Mouse (Mus musculus) hindbrain, embryonic 11.5 days (tissue): ENCODE measurements at regions not wholly inside any gene's neighbourhood (a gene's known extent, or its start where the extent isn't known, plus 50 kb on each side); places are given as distances from the start of the nearest gene placed in this dataset.

Source experiments
- ATAC-seq: fragments of 200-750 bp; cut with Nextera tagmentation; 2 replicates; pipeline ENCODE4 v1.8.0; 2017; ENCODE audit warnings: mild to moderate bottlenecking, moderate TSS enrichment, moderate library complexity; ENCODE audit not compliant: low FRiP score
- DNase-seq: peaks from one replicate; pipeline ENCODE4 v3.0.0-alpha.2; 2015; ENCODE audit warnings: low spot score
- H3K27ac ChIP-seq: fragments of 300-500 bp; sonication (generic); 2 replicates; pipeline ENCODE4 v1.5.1; 2014; ENCODE audit warnings: mild to moderate bottlenecking, low read depth, low read length
- H3K27me3 ChIP-seq: fragments of 300-500 bp; sonication (generic); 2 replicates; pipeline ENCODE4 v1.6.1; 2014; ENCODE audit warnings: mild to moderate bottlenecking, low read length, moderate library complexity, mixed read lengths; ENCODE audit not compliant: control insufficient read depth, insufficient read depth
- H3K36me3 ChIP-seq: fragments of 300-500 bp; sonication (generic); 2 replicates; pipeline ENCODE4 v1.6.1; 2014; ENCODE audit warnings: mild to moderate bottlenecking, low read length, moderate library complexity, mixed read lengths; ENCODE audit not compliant: control insufficient read depth, insufficient read depth
- H3K4me1 ChIP-seq: fragments of 300-500 bp; sonication (generic); replicated peaks from 2 replicates; pipeline ENCODE4 v1.6.1; 2014; ENCODE audit warnings: low read length, mixed read lengths; ENCODE audit not compliant: control insufficient read depth, insufficient read depth
- H3K4me2 ChIP-seq: fragments of 300-500 bp; sonication (generic); replicated peaks from 2 replicates; pipeline ENCODE4 v1.6.1; 2014; ENCODE audit warnings: mild to moderate bottlenecking, low read depth, low read length
- H3K4me3 ChIP-seq: fragments of 300-500 bp; sonication (generic); 2 replicates; pipeline ENCODE4 v1.5.1; 2014; ENCODE audit warnings: low read depth, low read length
- H3K9ac ChIP-seq: fragments of 300-500 bp; sonication (generic); 2 replicates; pipeline ENCODE4 v1.6.1; 2014; ENCODE audit warnings: low read depth, low read length
- H3K9me3 ChIP-seq: fragments of 300-500 bp; sonication (generic); 2 replicates; pipeline ENCODE4 v1.6.1; 2016; ENCODE audit warnings: low read length; ENCODE audit not compliant: control insufficient read depth
- WGBS: fragments of 180-500 bp; shearing (Covaris S2); extraction: QIAGEN DNeasy Blood & Tissue Kit; methylation state at CpG from one replicate; pipeline ENCODE4 v1.1.7; 2014; 5-methylcytosine and 5-hydroxymethylcytosine counted together

- Histone ChIP-seq H3K27ac (no peak overlapping the region), H3K4me1 (no peaks in the 10 kb centered on the region), H3K36me3 (no peaks in the 10 kb centered on the region), H3K27me3 (no peaks in the 10 kb centered on the region), H3K9ac (no peak overlapping the region), H3K4me2 (no peak overlapping the region), H3K4me3 (no peak overlapping the region), H3K9me3 (no peaks in the 10 kb centered on the region)
- DNase-seq = no peak
- ATAC-seq = no peak
- WGBS = 90% methylated on average over 5 of the region's 5 CpGs
Observed at GRCm38 (mm10) chr13:30046504-30047169, 60.8 kb upstream of the E2f3 start.

DNA sequence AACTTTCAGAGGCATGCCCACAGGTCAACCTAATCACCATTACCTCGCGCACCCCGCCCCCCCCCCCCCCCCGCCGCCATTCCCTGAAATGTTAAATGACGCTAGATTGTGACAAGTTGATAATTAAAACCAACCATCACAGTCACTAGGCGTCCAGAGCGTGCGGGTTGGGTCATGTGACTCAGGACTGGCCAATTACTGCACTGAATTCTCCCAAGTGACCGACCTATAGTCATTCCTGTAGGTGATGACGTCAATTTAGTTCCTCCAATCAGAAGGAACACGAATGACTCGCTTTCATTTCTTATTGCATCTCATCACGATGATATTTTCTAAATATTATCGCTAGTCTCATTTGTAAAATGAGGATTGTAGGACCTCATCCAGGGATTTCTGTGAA lies 60.2 kb upstream of the E2f3 start:
- H3K4me3 ChIP-seq = no peak overlapping the region
- no peak overlapping the region for H3K4me2 ChIP-seq
- H3K9ac ChIP-seq = no peak overlapping the region
- no peaks in the 10 kb centered on the region for H3K27me3 ChIP-seq
- H3K9me3 ChIP-seq = no peaks in the 10 kb centered on the region
- WGBS = 74% methylated on average over 12 of the region's 15 CpGs
- ATAC-seq (no peak), DNase-seq (no peak)
- no peaks in the 10 kb centered on the region for H3K4me1 ChIP-seq
- no peaks in the 10 kb centered on the region for H3K36me3 ChIP-seq
- no peak overlapping the region for H3K27ac ChIP-seq

GRCm38 (mm10) chr13:30045225-30045624 lies 59.4 kb upstream of the E2f3 start:
- H3K9ac ChIP-seq = no peak overlapping the region
- no peaks in the 10 kb centered on the region for H3K4me1 ChIP-seq
- ATAC-seq = no peak
- H3K36me3 ChIP-seq = no peaks in the 10 kb centered on the region
- H3K9me3 ChIP-seq = no peaks in the 10 kb centered on the region
- DNase-seq = no peak
- H3K4me2 ChIP-seq = no peak overlapping the region
- no peak overlapping the region for H3K4me3 ChIP-seq
- no peak overlapping the region for H3K27ac ChIP-seq
- no peaks in the 10 kb centered on the region for H3K27me3 ChIP-seq
- 84% methylated on average over 6 of the region's 6 CpGs for WGBS

GRCm38 (mm10) chr13:30044790-30045189 lies 58.9 kb upstream of the E2f3 start:
- H3K27ac ChIP-seq = no peak overlapping the region
- no peak overlapping the region for H3K4me3 ChIP-seq
- no peaks in the 10 kb centered on the region for H3K4me1 ChIP-seq
- no peaks in the 10 kb centered on the region for H3K36me3 ChIP-seq
- WGBS = 82% methylated on average over 2 of the region's 2 CpGs
- H3K9me3 ChIP-seq = no peaks in the 10 kb centered on the region
- no peak overlapping the region for H3K9ac ChIP-seq
- ATAC-seq (no peak), DNase-seq (no peak)
- no peak overlapping the region for H3K4me2 ChIP-seq
- no peaks in the 10 kb centered on the region for H3K27me3 ChIP-seq

DNA sequence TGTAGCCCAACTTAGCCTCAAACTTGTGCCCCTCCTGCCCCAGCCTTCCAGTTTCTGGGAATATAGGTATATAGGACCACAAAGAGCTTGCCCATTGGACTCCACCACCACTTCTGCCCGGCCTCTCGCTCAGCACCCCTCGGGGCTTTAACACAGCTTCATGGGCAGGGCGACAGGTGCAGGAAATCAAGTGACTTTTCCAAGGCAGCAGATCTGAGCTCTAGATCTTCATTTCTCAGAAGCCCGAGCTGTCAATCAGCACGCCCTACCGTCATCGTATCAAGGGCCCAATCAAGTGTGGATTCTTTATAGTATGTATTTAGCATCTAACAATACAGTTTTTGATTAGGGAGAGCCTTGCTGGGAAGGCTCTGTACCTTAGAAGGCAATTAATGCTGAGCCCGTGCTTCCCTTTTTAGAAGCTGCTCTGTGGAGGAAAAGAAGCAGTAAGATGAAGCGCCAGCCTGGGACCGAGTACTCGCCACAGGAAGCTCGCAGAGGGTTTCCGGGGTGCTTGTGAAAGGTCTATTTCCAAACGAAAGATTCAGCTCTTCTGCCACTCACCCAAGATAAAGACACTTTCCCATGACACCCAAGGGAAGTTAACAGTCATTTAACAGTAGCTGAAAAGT lies 56.9 kb upstream of the E2f3 start:
- ATAC-seq (no peak), DNase-seq (no peak)
- no peak overlapping the region for H3K27ac ChIP-seq
- H3K4me3 ChIP-seq = no peak overlapping the region
- no peaks in the 10 kb centered on the region for H3K4me1 ChIP-seq
- no peaks in the 10 kb centered on the region for H3K27me3 ChIP-seq
- no peak overlapping the region for H3K9ac ChIP-seq
- WGBS = 82% methylated on average over 15 of the region's 15 CpGs
- H3K36me3 ChIP-seq = no peaks in the 10 kb centered on the region
- no peak overlapping the region for H3K4me2 ChIP-seq
- no peaks in the 10 kb centered on the region for H3K9me3 ChIP-seq

DNA sequence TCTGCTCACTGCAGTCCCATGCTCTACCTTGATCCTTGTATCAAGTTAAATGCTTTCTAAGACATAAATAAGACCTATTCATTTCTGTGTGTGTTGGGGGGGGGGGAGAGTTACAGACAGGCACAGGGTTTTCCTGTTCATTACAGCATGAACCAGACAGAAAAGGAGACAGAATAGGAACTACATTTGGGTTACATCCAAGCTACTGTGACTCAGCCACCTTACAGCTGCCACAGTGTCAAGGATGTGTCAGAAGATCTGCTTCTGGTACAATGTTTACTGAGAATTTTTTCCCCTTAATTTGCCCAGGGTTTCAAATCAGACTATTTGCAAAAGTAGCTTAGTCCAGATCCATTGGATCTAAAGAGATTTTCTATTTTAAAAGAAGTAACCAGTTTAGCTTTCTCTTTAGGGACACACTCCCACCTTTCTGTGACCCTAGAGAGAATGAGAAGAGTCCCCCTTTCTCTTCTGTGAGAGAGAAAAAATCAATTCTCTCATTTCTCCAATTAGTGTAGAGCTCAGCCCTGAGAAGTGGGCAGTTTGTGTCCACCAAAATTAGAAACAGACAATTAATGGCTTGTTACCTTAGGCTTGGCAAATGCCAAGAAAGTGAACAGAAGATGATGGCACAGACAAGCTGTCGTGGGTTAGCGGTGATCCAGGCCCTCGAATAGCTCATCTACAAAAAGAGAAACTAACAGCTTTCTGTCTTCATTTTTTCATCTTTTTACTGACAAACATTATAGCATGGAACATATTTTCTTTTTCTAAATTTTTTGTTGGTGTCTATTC lies 55.8 kb upstream of the E2f3 start:
- no peak overlapping the region for H3K9ac ChIP-seq
- H3K9me3 ChIP-seq = no peaks in the 10 kb centered on the region
- no peaks in the 10 kb centered on the region for H3K27me3 ChIP-seq
- H3K27ac ChIP-seq = no peak overlapping the region
- H3K4me2 ChIP-seq = no peak overlapping the region
- DNase-seq (no peak), ATAC-seq (no peak)
- 95% methylated on average over 3 of the region's 3 CpGs for WGBS
- no peaks in the 10 kb centered on the region for H3K36me3 ChIP-seq
- H3K4me1 ChIP-seq = no peaks in the 10 kb centered on the region
- H3K4me3 ChIP-seq = no peak overlapping the region

GRCm38 (mm10) chr13:30040288-30040687 lies 54.4 kb upstream of the E2f3 start:
- no peak overlapping the region for H3K4me2 ChIP-seq
- no peaks in the 10 kb centered on the region for H3K27me3 ChIP-seq
- no peak for DNase-seq
- 90% methylated on average over 4 of the region's 4 CpGs for WGBS
- no peak overlapping the region for H3K9ac ChIP-seq
- H3K9me3 ChIP-seq = no peaks in the 10 kb centered on the region
- no peak overlapping the region for H3K4me3 ChIP-seq
- ATAC-seq = no peak
- no peak overlapping the region for H3K27ac ChIP-seq
- no peaks in the 10 kb centered on the region for H3K4me1 ChIP-seq
- no peaks in the 10 kb centered on the region for H3K36me3 ChIP-seq

- ATAC-seq (no peak), DNase-seq (no peak)
- Histone ChIP-seq H3K9ac (no peak overlapping the region), H3K27me3 (no peaks in the 10 kb centered on the region), H3K9me3 (no peaks in the 10 kb centered on the region), H3K4me1 (no peaks in the 10 kb centered on the region), H3K4me3 (no peak overlapping the region), H3K27ac (no peak overlapping the region), H3K36me3 (no peaks in the 10 kb centered on the region), H3K4me2 (no peak overlapping the region)
- 59% methylated on average over 2 of the region's 2 CpGs for WGBS
Observed at GRCm38 (mm10) chr13:30039791-30040190, 53.9 kb upstream of the E2f3 start.

DNA sequence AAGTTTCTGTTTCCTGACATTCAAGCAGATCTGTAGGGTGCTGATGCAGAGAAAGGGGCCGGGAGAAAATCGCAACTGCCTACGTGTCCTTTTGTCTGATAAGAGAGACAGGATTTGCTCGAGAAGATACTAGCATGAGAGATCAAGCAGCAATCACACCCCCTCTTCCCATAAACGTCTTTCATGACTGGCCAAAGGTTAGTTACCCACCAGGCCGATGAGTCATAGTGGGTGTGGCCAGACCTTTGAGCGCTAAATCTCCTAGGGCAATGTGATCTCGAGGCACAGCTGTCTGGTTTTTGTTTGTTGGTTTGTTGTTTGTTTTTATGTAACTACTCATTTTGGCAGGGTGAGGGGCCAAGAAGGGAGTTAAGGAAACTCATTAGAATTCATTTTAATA lies 50.7 kb upstream of the E2f3 start:
- ATAC-seq = no peak
- no peaks in the 10 kb centered on the region for H3K9me3 ChIP-seq
- no peaks in the 10 kb centered on the region for H3K27me3 ChIP-seq
- no peaks in the 10 kb centered on the region for H3K4me1 ChIP-seq
- DNase-seq = no peak
- no peak overlapping the region for H3K9ac ChIP-seq
- no peaks in the 10 kb centered on the region for H3K36me3 ChIP-seq
- H3K4me2 ChIP-seq = no peak overlapping the region
- H3K4me3 ChIP-seq = no peak overlapping the region
- H3K27ac ChIP-seq = no peak overlapping the region
- 81% methylated on average over 8 of the region's 8 CpGs for WGBS
